Mouse (Mus musculus) frontal cortex, postnatal 10 days (tissue): Measurements from ENCODE around the gene Tmem94.
A peak's percentile ranks its signal among the peaks of the same experiment; 100 is the strongest.
"Not testable (repeated sequence)": the region's sequence is repeated elsewhere in the genome, so short reads cannot be mapped to it uniquely, and the experiment has no call there.

ENCODE experiments used
- DNase-seq, 2 experiments: peaks; one replicate each; pipeline ENCODE4 v3.0.0; 2022; ENCODE audit warnings: low spot score in 2 of 2, mixed read lengths in 1 of 2

Gene Tmem94

GRCm38 (mm10) chr11:115765103-115765606, at the start of gene Tmem94:
Tmem94 (plus strand) TSS chr11:115765433.
- peak; percentile 90 to 97 for DNase-seq

- no peak for DNase-seq
Measured at GRCm38 (mm10) chr11:115716410-115717338, 48.6 kb upstream of the Tmem94 start.

GRCm38 (mm10) chr11:115717660-115718390, 47.4 kb upstream of the Tmem94 start:
- DNase-seq, result no peak

GRCm38 (mm10) chr11:115722638-115723037, 42.6 kb upstream of the Tmem94 start:
- peak; percentile 41 to 77 for DNase-seq

- DNase-seq, result no peak
Measured at GRCm38 (mm10) chr11:115723231-115723630, 42.0 kb upstream of the Tmem94 start.

- no peak for DNase-seq
Measured at GRCm38 (mm10) chr11:115734041-115734686, 31.1 kb upstream of the Tmem94 start.

GRCm38 (mm10) chr11:115737608-115738208, 27.5 kb upstream of the Tmem94 start:
- no peak for DNase-seq

- no peak for DNase-seq
Measured at GRCm38 (mm10) chr11:115738275-115738885, 26.9 kb upstream of the Tmem94 start.

- DNase-seq, result no peak
Measured at GRCm38 (mm10) chr11:115741070-115741469, 24.2 kb upstream of the Tmem94 start.

GRCm38 (mm10) chr11:115742926-115743325, 22.3 kb upstream of the Tmem94 start:
- no peak for DNase-seq

- DNase-seq, result no peak
Measured at GRCm38 (mm10) chr11:115744385-115744784, 20.8 kb upstream of the Tmem94 start.

GRCm38 (mm10) chr11:115746109-115746508, 19.1 kb upstream of the Tmem94 start:
- no peak for DNase-seq

GRCm38 (mm10) chr11:115746762-115747161, 18.5 kb upstream of the Tmem94 start:
- DNase-seq, result no peak

- no peak for DNase-seq
Measured at GRCm38 (mm10) chr11:115747351-115747750, 17.9 kb upstream of the Tmem94 start.

- DNase-seq, result no peak
Measured at GRCm38 (mm10) chr11:115749834-115750233, 15.4 kb upstream of the Tmem94 start.

- no peak for DNase-seq
Measured at GRCm38 (mm10) chr11:115751725-115752124, 13.5 kb upstream of the Tmem94 start.

- no peak for DNase-seq
Measured at GRCm38 (mm10) chr11:115752653-115753052, 12.6 kb upstream of the Tmem94 start.

GRCm38 (mm10) chr11:115753485-115753884, 11.7 kb upstream of the Tmem94 start:
- no peak for DNase-seq

- not testable (repeated sequence) for DNase-seq
Measured at GRCm38 (mm10) chr11:115762176-115762575, 3.1 kb upstream of the Tmem94 start.

GRCm38 (mm10) chr11:115764698-115765097, 535 bp upstream of the Tmem94 start:
- no peak for DNase-seq

- peak; percentile 36 to 62 for DNase-seq
Measured at GRCm38 (mm10) chr11:115765607-115766141, 441 bp downstream of the Tmem94 start.
